Mouse (Mus musculus): Measurements from ENCODE around the gene Depp1. TPM values are rescaled to one million over a fixed set of nuclear protein-coding genes. Genes with fewer than 3 reads are reported as not detected.
"Not testable (repeated sequence)": the region's sequence is repeated elsewhere in the genome, so short reads cannot be mapped to it uniquely, and the experiment has no call there.

Depp1 gene
- total RNA-seq (2018; cell fraction: chromatin; rRNA removed): 1 to 10 TPM in 9 of 26 experiments, under 1 TPM in 7, not detected in 10; 0.64 to 2.0 (median 1.4) TPM
- under 1 TPM in 12 of 26 experiments, not detected in 14; 0.17 to 0.85 (median 0.64) TPM for total RNA-seq (2018; cell fraction: cytosol; rRNA removed)
- 1 to 10 TPM in 3 of 26 experiments, under 1 TPM in 9, not detected in 14; 0.36 to 1.6 (median 0.72) TPM for total RNA-seq (2018; cell fraction: nucleus; rRNA removed)
- 0.10 TPM in 1 of 3 replicates, not detected in the others for polyA plus RNA-seq (2018)

DNA sequence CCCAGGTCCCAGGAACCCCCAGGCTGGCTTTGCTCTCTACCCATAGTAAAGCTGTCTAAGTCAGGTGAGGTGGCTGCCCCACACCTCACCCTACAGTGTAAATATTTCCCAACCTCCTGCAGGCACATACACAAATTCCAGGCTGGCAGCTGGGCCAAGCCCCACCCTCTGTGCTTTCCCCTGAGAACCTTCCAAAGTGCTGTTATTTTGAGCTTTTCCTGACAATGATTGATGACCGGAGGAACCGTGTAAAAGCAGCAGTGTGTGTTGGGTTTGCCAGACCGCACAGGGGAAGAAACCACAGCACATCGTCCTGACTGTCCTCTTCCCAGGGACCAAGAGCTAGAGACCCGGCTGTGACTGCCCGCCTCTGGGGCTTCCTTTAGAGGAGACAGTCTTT, at the start of gene Depp1:
Gene Depp1, plus strand, starts transcription at position 204 of the 400 bp plus-strand sequence.
- H3K36me3 ChIP-seq (ENCODE audit: inconsistent target): peaks cover 83% of the 10 kb centered on the region
- H3K79me2 ChIP-seq (ENCODE audit: inconsistent target): peaks cover 40% of the 10 kb centered on the region; the same call in 1 of the 2 replicates
- 39% methylated on average over 6 of the region's 6 CpGs for WGBS (ENCODE audit: missing documents)
- H3K27ac ChIP-seq: no peak within 1 kb of the TSS
- H3K4me3 ChIP-seq (ENCODE audit: inconsistent target): no peak within 1 kb of the TSS

DNA sequence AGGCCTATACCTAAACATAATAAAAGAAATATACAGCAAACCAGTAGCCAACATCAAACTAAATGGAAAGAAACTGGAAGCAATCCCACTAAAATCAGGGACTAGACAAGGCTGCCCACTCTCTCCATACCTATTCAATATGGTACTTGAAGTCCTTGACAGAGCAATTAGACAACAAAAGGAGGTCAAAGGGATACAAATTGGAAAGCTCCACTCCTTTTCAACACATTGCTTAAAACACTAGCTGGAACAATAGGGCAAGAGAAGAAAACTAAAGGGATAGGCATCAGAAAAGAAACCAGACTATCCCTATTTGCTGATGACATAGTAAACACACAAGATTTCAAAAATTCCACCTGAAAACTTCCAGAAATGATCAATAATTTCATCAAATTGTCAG, 49.4 kb upstream of the Depp1 start:
- not testable (repeated sequence) for H3K27ac ChIP-seq; H3K36me3 ChIP-seq (ENCODE audit: inconsistent target); H3K4me3 ChIP-seq (ENCODE audit: inconsistent target)

DNA sequence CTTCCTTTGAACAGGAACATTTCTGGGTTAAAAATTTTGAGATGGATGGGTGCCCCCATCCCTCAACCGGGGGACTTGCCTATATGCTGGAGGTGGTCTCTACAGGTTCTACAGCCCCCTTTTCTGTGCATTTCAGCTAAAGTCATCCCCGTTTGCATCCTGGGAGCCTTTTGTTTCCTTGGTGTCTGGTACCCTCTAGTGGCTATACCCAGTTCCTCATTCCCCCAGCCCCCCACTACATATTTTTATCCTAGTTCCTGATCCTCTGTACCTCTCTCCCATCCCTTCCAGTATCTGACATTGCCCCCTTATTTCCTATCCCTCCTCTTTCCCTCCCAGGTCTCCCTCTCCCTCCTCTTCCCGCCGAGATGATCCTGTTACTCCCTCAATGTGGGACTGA, 43.2 kb upstream of the Depp1 start:
- no peaks in the 10 kb centered on the region for H3K36me3 ChIP-seq (ENCODE audit: inconsistent target)
- WGBS (ENCODE audit: missing documents): 39% methylated on average over 4 of the region's 4 CpGs
- no peak overlapping the region for H3K4me3 ChIP-seq (ENCODE audit: inconsistent target)
- no peaks in the 10 kb centered on the region for H3K79me2 ChIP-seq (ENCODE audit: inconsistent target)
- H3K27ac ChIP-seq: no peak overlapping the region

More for the DNA sequence above, 49.4 kb upstream of the Depp1 start:
- H3K79me2 ChIP-seq (ENCODE audit: inconsistent target): not testable (repeated sequence)

DNA sequence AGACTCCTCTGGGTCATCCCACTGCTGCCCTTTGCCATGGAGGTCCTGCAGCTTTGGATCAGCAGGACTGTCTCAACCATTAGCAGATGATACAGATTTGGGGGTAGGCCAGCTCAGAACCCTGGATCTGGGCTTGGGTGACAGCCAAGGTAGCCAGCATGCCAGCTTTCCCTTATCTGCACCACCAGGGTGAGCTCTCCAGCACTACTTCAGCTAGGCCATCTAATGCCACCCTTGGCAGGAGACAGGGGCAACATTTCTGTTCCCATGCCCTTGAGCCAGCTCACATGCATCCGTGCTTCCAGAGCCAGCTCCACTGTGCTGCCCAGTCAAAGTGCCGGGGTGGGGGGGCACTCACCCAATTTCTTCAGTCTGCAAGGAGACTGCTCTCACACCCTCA, 34.7 kb upstream of the Depp1 start:
- H3K79me2 ChIP-seq (ENCODE audit: inconsistent target): no peaks in the 10 kb centered on the region
- WGBS (ENCODE audit: missing documents): 100% methylated on average over 2 of the region's 2 CpGs
- no peak overlapping the region for H3K4me3 ChIP-seq (ENCODE audit: inconsistent target)
- no peak overlapping the region for H3K27ac ChIP-seq
- H3K36me3 ChIP-seq (ENCODE audit: inconsistent target): no peaks in the 10 kb centered on the region

DNA sequence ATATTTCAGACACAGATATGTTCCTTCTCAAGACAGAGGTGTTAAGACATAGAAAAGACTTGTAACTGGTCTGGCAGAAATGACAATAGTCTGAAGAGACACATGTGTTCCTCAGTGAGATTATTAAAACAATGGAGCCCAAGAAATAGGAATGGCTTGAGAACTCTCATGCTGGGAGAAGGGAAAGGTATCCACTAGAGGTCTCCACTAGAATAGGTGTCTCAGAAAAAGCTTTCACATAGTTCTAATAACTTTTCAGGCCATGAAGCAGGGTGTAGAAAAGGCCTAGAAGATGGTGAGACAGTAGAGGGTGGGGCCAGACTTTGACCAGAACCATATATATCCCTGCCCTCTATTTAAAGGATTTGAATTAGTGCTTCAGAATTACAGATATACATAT, 32.3 kb upstream of the Depp1 start:
- Histone ChIP-seq H3K36me3 (ENCODE audit: inconsistent target) (no peaks in the 10 kb centered on the region), H3K79me2 (ENCODE audit: inconsistent target) (no peaks in the 10 kb centered on the region)

DNA sequence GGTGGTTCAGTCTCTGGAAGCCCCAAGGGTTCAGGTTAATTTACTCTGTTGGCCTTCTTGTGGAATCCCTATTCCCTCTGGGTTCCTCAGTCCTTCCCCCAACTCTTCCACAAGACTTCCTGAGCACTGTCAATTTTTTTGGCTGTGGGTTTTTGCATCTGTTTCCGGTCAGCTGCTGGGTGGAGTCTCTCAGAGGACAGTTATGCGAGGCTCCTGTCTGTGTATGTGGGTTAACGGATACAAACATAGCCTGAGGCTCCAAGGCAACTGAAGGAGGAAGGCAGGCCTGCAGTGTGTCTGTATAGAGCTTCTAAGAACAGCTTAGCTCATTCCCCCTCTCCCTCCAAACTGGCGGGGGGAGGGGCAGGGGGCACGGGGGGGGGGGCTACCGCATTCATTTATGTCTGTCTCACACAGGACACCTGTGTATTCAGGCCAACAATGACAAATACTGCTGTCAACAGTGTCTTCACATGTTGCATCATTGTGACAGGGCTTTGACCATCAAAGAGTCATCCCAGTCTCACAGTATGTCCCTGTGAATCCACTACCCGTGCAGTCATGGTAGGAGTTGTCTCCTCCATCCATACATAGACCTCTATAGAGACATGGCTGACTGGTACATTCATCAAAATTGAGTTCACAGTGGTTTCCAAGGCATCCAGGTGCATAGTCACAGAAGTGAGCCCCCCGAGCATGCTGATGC, 28.9 kb upstream of the Depp1 start:
- 23% methylated on average over 8 of the region's 8 CpGs for WGBS (ENCODE audit: missing documents)
- Histone ChIP-seq H3K79me2 (ENCODE audit: inconsistent target) (no peaks in the 10 kb centered on the region), H3K27ac (peak overlapping the region; percentile 50), H3K36me3 (ENCODE audit: inconsistent target) (no peaks in the 10 kb centered on the region), H3K4me3 (ENCODE audit: inconsistent target) (no peak overlapping the region)

More for the DNA sequence above, 32.3 kb upstream of the Depp1 start:
- no peak overlapping the region for H3K27ac ChIP-seq
- no peak overlapping the region for H3K4me3 ChIP-seq (ENCODE audit: inconsistent target)

DNA sequence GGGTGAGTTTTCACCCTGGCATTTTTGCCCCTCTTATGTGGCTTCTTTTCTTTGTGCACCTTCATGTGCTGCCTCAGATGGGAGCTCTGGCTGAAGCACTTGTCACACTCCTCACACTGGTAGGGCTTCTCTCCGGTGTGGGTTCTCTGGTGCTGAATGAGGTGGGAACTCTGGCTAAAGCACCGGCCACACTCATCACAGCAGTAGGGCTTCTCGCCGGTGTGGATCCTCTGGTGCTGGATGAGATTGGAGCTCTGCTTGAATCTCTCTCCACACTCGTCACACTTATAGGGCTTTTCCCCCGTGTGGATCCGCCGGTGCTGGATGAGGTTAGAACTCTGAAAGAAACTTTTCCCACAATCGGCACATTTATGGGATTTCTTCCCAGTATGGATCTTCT, 24.0 kb upstream of the Depp1 start:
- H3K27ac ChIP-seq; H3K4me3 ChIP-seq (ENCODE audit: inconsistent target); H3K36me3 ChIP-seq (ENCODE audit: inconsistent target): not testable (repeated sequence)
- WGBS (ENCODE audit: missing documents): 96% methylated on average over 4 of the region's 9 CpGs
- H3K79me2 ChIP-seq (ENCODE audit: inconsistent target): peaks cover 12% of the 10 kb centered on the region; the same call in 1 of the 2 replicates

DNA sequence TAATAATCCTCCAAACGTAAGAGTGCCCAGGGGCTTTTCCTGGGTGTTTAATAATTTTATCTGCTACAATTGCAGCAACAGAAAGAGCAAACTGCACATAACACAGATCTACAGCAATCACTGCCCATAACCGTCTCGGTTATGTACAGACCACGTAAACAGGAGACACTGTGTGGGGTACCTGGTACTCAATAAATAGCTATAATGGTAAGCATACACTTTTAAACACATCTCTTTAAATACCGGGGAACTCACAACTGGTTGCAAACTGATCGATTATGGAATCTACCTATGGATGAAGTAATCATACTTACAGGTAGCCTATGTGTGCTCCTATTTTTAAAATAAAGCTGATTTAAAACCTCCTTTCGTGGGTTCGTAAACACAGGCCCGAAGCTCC, 22.3 kb upstream of the Depp1 start:
- Histone ChIP-seq H3K27ac (peak overlapping the region; percentile 35), H3K4me3 (ENCODE audit: inconsistent target) (peak overlapping the region; percentile 74), H3K36me3 (ENCODE audit: inconsistent target) (no peaks in the 10 kb centered on the region), H3K79me2 (ENCODE audit: inconsistent target) (peaks cover 12% of the 10 kb centered on the region; the same call in 1 of the 2 replicates)
- WGBS (ENCODE audit: missing documents): 16% methylated on average over 9 of the region's 9 CpGs

DNA sequence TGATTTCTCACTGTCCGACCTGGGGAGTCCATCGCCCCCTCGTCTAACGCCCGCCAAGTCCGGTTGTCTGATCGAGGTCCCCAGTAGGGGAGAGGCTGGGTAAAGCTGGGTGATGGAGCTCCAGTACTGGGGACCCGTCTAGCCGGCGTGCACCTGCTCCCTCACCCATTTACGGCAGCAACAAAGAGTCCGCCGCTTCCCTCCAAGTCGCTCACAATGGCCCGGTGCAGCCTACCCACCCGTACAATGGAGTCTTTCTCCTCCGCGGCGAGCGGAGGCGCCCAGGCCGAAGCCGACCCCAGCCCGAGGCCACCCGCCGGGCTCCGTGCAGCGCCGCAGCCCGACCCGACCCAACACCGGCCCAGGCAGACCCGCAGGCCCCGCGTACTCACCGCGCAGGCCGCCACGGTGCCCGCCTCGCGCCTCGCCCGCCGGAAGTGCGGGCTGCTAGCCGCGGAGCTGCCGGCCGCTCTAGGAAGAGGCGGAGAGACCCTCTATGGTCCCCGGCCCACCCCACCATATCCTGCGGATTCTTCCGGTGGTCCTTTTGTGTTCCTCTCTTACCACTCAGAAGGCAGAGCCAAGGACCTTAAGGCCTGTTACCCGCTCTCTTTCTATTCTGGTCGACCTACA, 21.8 kb upstream of the Depp1 start, which contains the start of gene Zfp422:
Gene Zfp422, minus strand, starts transcription at position 461 of the 633 bp plus-strand sequence.
- H3K27ac ChIP-seq: peak within 1 kb of the TSS; percentile 35
- 1% methylated on average over 56 of the region's 56 CpGs for WGBS (ENCODE audit: missing documents)
- peak within 1 kb of the TSS; percentile 74 for H3K4me3 ChIP-seq (ENCODE audit: inconsistent target)
- no peaks in the 10 kb centered on the region; the same call in 1 of the 2 replicates for H3K36me3 ChIP-seq (ENCODE audit: inconsistent target)
- peaks cover 12% of the 10 kb centered on the region; the same call in 1 of the 2 replicates for H3K79me2 ChIP-seq (ENCODE audit: inconsistent target)

DNA sequence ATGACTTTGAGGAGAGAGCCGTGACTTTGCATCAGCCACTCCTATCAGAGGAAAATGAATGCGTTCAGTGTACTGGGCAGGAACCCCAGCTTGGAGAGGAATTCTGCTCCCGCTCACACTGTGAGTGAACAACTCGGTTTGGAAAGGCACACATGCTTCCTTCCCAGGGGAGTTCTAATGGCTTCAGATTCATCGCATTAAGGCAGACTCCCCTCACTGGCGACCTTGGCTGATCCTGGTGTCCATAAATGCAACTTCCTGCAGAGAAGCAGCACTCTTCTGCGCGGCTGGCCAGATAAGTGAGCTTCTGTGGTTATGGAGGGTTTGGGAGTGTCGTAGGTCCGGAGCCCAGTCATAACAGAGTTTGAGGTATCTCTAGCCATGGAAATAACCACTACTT, 20.6 kb upstream of the Depp1 start:
- 88% methylated on average over 10 of the region's 10 CpGs for WGBS (ENCODE audit: missing documents)
- Histone ChIP-seq H3K27ac (no peak overlapping the region), H3K79me2 (ENCODE audit: inconsistent target) (peaks cover 12% of the 10 kb centered on the region; the same call in 1 of the 2 replicates), H3K4me3 (ENCODE audit: inconsistent target) (no peak overlapping the region), H3K36me3 (ENCODE audit: inconsistent target) (peaks cover 9% of the 10 kb centered on the region)

DNA sequence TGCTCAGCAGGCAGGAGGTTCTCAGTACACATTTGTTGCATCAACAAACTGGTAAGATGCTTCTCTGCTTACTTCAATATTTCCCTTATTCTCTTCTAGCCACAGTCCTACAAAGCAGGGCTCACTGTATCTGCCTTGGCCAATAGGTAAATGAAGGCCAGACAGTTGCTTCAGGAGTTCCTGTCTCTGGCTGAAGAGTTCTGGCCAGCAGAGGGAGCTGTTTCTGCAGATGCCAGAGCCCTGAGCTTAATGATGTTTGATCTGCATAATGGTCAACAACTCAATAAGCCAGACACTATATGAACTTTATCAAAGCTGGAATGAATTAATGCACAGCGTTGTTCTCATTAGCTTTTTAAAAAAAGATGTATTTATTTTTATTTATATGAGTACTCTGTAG, 18.3 kb upstream of the Depp1 start:
- Histone ChIP-seq H3K79me2 (ENCODE audit: inconsistent target) (peaks cover 12% of the 10 kb centered on the region; the same call in 1 of the 2 replicates), H3K4me3 (ENCODE audit: inconsistent target) (no peak overlapping the region), H3K27ac (no peak overlapping the region), H3K36me3 (ENCODE audit: inconsistent target) (peaks cover 31% of the 10 kb centered on the region)
- WGBS (ENCODE audit: missing documents): 53% methylated on average over 1 of the region's 1 CpGs

DNA sequence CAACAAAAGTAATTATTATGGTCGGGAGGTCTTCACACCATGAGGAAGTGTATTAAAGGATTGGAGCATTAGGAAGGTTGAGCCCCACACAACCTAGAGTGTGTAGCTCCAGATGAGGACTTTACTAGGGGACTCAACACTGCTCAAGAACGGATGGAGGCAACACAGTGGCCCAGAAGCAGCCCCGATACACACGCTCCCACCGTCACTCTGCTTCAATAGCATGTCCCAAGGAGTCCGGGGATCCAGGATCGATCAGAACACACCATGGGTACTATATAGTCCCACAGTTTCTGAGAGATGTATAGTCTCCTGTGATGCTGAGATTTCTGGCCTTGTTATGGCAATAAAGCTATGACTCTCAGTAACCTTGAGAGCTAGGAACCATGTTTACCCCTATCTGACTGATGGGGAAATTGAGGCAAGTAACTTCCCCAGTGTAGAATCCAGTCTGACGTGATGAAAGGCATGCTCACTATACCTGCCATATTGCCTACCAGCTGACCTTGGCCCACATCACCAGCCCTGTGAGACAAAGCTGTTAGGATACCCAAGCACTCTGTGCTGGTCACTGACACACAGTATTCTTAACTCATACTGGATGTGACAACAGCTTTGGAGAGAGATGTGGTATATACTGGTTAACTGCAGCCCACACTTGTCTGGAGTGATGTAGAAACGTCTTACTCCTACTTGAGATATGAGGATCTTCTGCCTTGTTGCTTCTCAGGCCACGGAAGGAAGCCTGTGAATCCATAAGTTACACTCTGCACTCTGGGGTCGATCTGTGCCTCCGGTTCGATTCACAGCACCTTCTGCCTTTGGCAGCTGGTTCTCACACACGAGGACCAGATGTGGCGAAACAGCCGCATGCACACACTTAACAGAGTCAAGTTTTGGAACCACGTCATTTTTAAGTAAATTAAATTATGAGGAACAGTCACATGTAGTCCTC, 16.4 kb upstream of the Depp1 start:
- H3K36me3 ChIP-seq (ENCODE audit: inconsistent target): peaks cover 50% of the 10 kb centered on the region

DNA sequence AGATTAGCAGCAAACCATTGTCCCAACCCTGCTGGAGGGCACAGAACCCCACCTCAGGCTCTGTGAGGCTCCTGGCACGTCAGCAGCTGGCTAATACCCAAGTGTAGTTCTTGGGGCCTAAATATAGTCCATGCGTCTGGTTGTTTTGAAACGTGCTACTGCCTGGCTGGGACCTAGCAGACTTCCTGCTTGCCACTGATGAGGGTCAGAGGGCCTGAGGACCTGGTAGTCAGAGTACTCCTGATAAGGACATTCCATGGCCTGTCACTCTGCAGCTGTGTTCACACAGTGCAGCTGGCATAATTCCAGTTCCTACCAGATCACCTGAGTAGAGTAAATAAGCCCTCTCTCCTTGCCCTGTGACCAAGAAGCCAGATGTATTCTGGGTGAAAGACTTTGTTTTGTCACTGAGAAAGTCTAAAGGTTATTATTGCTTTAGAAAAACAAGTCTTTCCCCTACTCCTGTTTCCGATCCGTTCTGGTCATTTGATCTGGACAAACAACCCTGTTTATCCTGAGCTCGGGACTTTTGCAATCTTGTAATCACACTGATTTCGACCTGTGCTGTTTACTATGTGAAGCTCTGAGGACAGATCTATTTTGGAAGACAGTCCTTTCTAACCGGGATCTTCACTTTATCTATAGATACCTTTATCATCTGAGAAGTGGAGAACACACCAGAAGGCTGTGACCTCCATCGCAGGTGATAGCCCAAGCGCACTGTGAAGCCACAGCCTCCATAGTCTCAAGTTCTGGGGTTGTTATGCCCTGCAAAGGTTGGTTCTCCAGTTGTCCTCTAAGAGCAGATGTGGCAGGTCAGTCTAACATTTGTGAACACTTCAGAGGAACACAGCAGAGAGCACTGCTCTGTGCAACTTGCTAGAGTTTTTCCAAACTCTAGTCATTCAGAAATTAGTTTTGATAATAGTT, 14.9 kb upstream of the Depp1 start:
- Histone ChIP-seq H3K27ac (no peak overlapping the region), H3K36me3 (ENCODE audit: inconsistent target) (peaks cover 65% of the 10 kb centered on the region), H3K79me2 (ENCODE audit: inconsistent target) (no peaks in the 10 kb centered on the region), H3K4me3 (ENCODE audit: inconsistent target) (no peak overlapping the region)
- WGBS (ENCODE audit: missing documents): 58% methylated on average over 10 of the region's 10 CpGs

More for the DNA sequence above, 16.4 kb upstream of the Depp1 start:
- WGBS (ENCODE audit: missing documents): 94% methylated on average over 17 of the region's 17 CpGs
- no peaks in the 10 kb centered on the region for H3K79me2 ChIP-seq (ENCODE audit: inconsistent target)
- no peak overlapping the region for H3K4me3 ChIP-seq (ENCODE audit: inconsistent target)
- H3K27ac ChIP-seq: no peak overlapping the region
